Mouse (Mus musculus) gastrocnemius, postnatal 36 days (tissue): ENCODE results near the gene Vps18. TPM values are rescaled to one million over a fixed set of nuclear protein-coding genes. Genes with fewer than 3 reads are reported as not detected.

Experiments used
- DNase-seq, 2 experiments: peaks; one replicate each; pipeline ENCODE4 v3.0.0; 2022
- intact Hi-C: fragments of 180-260 bp; cut with DNase I; formaldehyde crosslinking; loops from one replicate; pipeline ENCODE4 v1.15.1; 2025
- long read RNA-seq, 2 experiments: library from polyadenylated mRNA; stranded (forward); transcript quantifications; one replicate each; pipeline ENCODE4 v2.0.0; 2021
- total RNA-seq, 2 experiments: library from RNA; stranded (reverse); gene quantifications; 2 replicates each; pipeline ENCODE4 v1.2.3; 2021

The Vps18 gene
- 1 to 10 TPM; 9.0 to 9.2 TPM for total RNA-seq
- long read RNA-seq, experiment 1, full-length matches to known transcripts: 2 of 5 reads
- long read RNA-seq, experiment 1, partial matches to known transcripts: 1 of 5 reads
- long read RNA-seq, experiment 1, other reads (novel, unspliced or antisense): 2 of 5 reads
- long read RNA-seq, experiment 2, full-length matches to known transcripts: 2 of 4 reads
- long read RNA-seq, experiment 2, partial matches to known transcripts: 2 of 4 reads
- long read RNA-seq, experiment 2, other reads (novel, unspliced or antisense): 0 of 4 reads

GRCm38 (mm10) chr2:119288270-119288882, at the start of gene Vps18:
Gene Vps18, plus strand, starts transcription at chr2:119288740.
- peak; percentile 96 for DNase-seq
- intact Hi-C loops: loop anchor here (1.0 to 10.0 kb wide), 2 partner anchors 37 to 254 kb away; partner anchors contain the start of gene Rpusd2

- intact Hi-C loops: no loop called here
- DNase-seq: no peak
Observed at GRCm38 (mm10) chr2:119240075-119240818, 48.3 kb upstream of the Vps18 start.

GRCm38 (mm10) chr2:119240819-119241186, 47.7 kb upstream of the Vps18 start:
- no peak for DNase-seq
- intact Hi-C loops: no loop called here

- intact Hi-C loops: no loop called here
- no peak for DNase-seq
Observed at GRCm38 (mm10) chr2:119242548-119242947, 46.0 kb upstream of the Vps18 start.

GRCm38 (mm10) chr2:119245246-119245645, 43.3 kb upstream of the Vps18 start:
- no peak for DNase-seq
- intact Hi-C loops: no loop called here

- DNase-seq: no peak
- intact Hi-C loops: no loop called here
Observed at GRCm38 (mm10) chr2:119247904-119248303, 40.6 kb upstream of the Vps18 start.

GRCm38 (mm10) chr2:119249592-119250061, 38.9 kb upstream of the Vps18 start:
- no peak for DNase-seq
- intact Hi-C loops: no loop called here

GRCm38 (mm10) chr2:119250377-119250776, 38.2 kb upstream of the Vps18 start:
- no peak for DNase-seq
- intact Hi-C loops: no loop called here

GRCm38 (mm10) chr2:119250826-119251478, 37.6 kb upstream of the Vps18 start:
- peak; percentile 80 for DNase-seq
- intact Hi-C loops: loop anchor here (1.0 kb wide), 1 partner anchor 37 kb away; the partner anchor contains the start of gene Vps18

GRCm38 (mm10) chr2:119254976-119255375, 33.6 kb upstream of the Vps18 start:
- intact Hi-C loops: no loop called here
- no peak for DNase-seq

GRCm38 (mm10) chr2:119260518-119260917, 28.0 kb upstream of the Vps18 start:
- intact Hi-C loops: no loop called here
- DNase-seq: no peak

- intact Hi-C loops: no loop called here
- no peak for DNase-seq
Observed at GRCm38 (mm10) chr2:119261326-119261725, 27.2 kb upstream of the Vps18 start.

GRCm38 (mm10) chr2:119262978-119263377, 25.6 kb upstream of the Vps18 start:
- intact Hi-C loops: no loop called here
- DNase-seq: peak; percentile 36 to 69

- intact Hi-C loops: no loop called here
- no peak for DNase-seq
Observed at GRCm38 (mm10) chr2:119263813-119264212, 24.7 kb upstream of the Vps18 start.

- DNase-seq: no peak
- intact Hi-C loops: no loop called here
Observed at GRCm38 (mm10) chr2:119270286-119270642, 18.3 kb upstream of the Vps18 start.

GRCm38 (mm10) chr2:119270643-119271331, 17.8 kb upstream of the Vps18 start, which contains the start of gene Rhov:
Gene Rhov, minus strand, starts transcription at chr2:119271272.
- no peak for DNase-seq
- intact Hi-C loops: no loop called here

- DNase-seq: no peak
- intact Hi-C loops: no loop called here
Observed at GRCm38 (mm10) chr2:119274126-119274525, 14.4 kb upstream of the Vps18 start.

GRCm38 (mm10) chr2:119276926-119277325, 11.6 kb upstream of the Vps18 start:
- DNase-seq: no peak
- intact Hi-C loops: no loop called here

GRCm38 (mm10) chr2:119277810-119278209, 10.7 kb upstream of the Vps18 start:
- DNase-seq: no peak
- intact Hi-C loops: no loop called here

- no peak for DNase-seq
- intact Hi-C loops: loop anchor here (10.0 kb wide), 1 partner anchor 247 kb away; the partner anchor contains the start of gene Rpusd2
Observed at GRCm38 (mm10) chr2:119281899-119282565, 6.5 kb upstream of the Vps18 start.
